Mouse (Mus musculus): ENCODE measurements around the gene Scamp5. TPM values are rescaled to one million over a fixed set of nuclear protein-coding genes. Genes with fewer than 3 reads are reported as not detected.
"Not testable (repeated sequence)": the region's sequence is repeated elsewhere in the genome, so short reads cannot be mapped to it uniquely, and the experiment has no call there.

Gene Scamp5
- polyA plus RNA-seq, 1 experiment: 76.4 TPM

GRCm38 (mm10) chr9:57428391-57428790 is 39.5 kb downstream of the Scamp5 start:
- Histone ChIP-seq H3K4me1 (ENCODE audit: control insufficient read depth, insufficient read depth, low read length) (peaks cover 11% of the 10 kb centered on the region; the same call in 1 of the 2 replicates), H3K36me3 (ENCODE audit: control insufficient read depth, insufficient read depth, low read length) (no peaks in the 10 kb centered on the region), H3K27ac (ENCODE audit: insufficient read depth, low read depth, low read length) (no peak overlapping the region), H3K27me3 (replicated peaks; ENCODE audit: control insufficient read depth, insufficient read depth, low read length) (no peaks in the 10 kb centered on the region), H3K4me3 (ENCODE audit: insufficient read depth, low read depth, low read length) (no peak overlapping the region)
- TF ChIP-seq CTCF (conservative IDR thresholded peaks at IDR 0.05; ENCODE audit: insufficient read depth, insufficient read length, low read depth, low read length) (no peak), POLR2A (IDR thresholded peaks at IDR 0.05; ENCODE audit: low read depth, low read length) (no peak)
- no peak for DNase-seq
- WGBS: 58% methylated on average over 4 of the region's 4 CpGs

- no peaks in the 10 kb centered on the region for H3K36me3 ChIP-seq (ENCODE audit: control insufficient read depth, insufficient read depth, low read length)
- no peaks in the 10 kb centered on the region for H3K27me3 ChIP-seq (replicated peaks; ENCODE audit: control insufficient read depth, insufficient read depth, low read length)
- no peak for DNase-seq
- no peak overlapping the region for H3K4me3 ChIP-seq (ENCODE audit: insufficient read depth, low read depth, low read length)
- H3K4me1 ChIP-seq (ENCODE audit: control insufficient read depth, insufficient read depth, low read length): peaks cover 7% of the 10 kb centered on the region; the same call in 1 of the 2 replicates
- TF ChIP-seq POLR2A (IDR thresholded peaks at IDR 0.05; ENCODE audit: low read depth, low read length) (no peak), CTCF (conservative IDR thresholded peaks at IDR 0.05; ENCODE audit: insufficient read depth, insufficient read length, low read depth, low read length) (no peak)
- no peak overlapping the region for H3K27ac ChIP-seq (ENCODE audit: insufficient read depth, low read depth, low read length)
- 79% methylated on average over 4 of the region's 4 CpGs for WGBS
Observed at GRCm38 (mm10) chr9:57427937-57428336, 39.9 kb downstream of the Scamp5 start.

GRCm38 (mm10) chr9:57427123-57427522 is 40.7 kb downstream of the Scamp5 start:
- H3K27ac ChIP-seq (ENCODE audit: insufficient read depth, low read depth, low read length); DNase-seq; H3K4me3 ChIP-seq (ENCODE audit: insufficient read depth, low read depth, low read length); H3K36me3 ChIP-seq (ENCODE audit: control insufficient read depth, insufficient read depth, low read length); H3K27me3 ChIP-seq (replicated peaks; ENCODE audit: control insufficient read depth, insufficient read depth, low read length); H3K4me1 ChIP-seq (ENCODE audit: control insufficient read depth, insufficient read depth, low read length): not testable (repeated sequence)
- 93% methylated on average over 4 of the region's 4 CpGs for WGBS

GRCm38 (mm10) chr9:57425116-57425515 is 42.7 kb downstream of the Scamp5 start:
- 63% methylated on average over 3 of the region's 3 CpGs for WGBS
- Histone ChIP-seq H3K36me3 (ENCODE audit: control insufficient read depth, insufficient read depth, low read length) (no peaks in the 10 kb centered on the region), H3K4me3 (ENCODE audit: insufficient read depth, low read depth, low read length) (no peak overlapping the region), H3K27ac (ENCODE audit: insufficient read depth, low read depth, low read length) (peak overlapping the region; percentile 7; the same call in 1 of the 2 replicates), H3K27me3 (replicated peaks; ENCODE audit: control insufficient read depth, insufficient read depth, low read length) (no peaks in the 10 kb centered on the region), H3K4me1 (ENCODE audit: control insufficient read depth, insufficient read depth, low read length) (peaks cover 3% of the 10 kb centered on the region; the same call in 1 of the 2 replicates)
- no peak for TF ChIP-seq CTCF (conservative IDR thresholded peaks at IDR 0.05; ENCODE audit: insufficient read depth, insufficient read length, low read depth, low read length)
- TF ChIP-seq POLR2A (IDR thresholded peaks at IDR 0.05; ENCODE audit: low read depth, low read length): no peak
- DNase-seq: peak; percentile 62

GRCm38 (mm10) chr9:57424066-57424465 is 43.8 kb downstream of the Scamp5 start:
- Histone ChIP-seq H3K4me1 (ENCODE audit: control insufficient read depth, insufficient read depth, low read length) (peaks cover 3% of the 10 kb centered on the region; the same call in 1 of the 2 replicates), H3K36me3 (ENCODE audit: control insufficient read depth, insufficient read depth, low read length) (no peaks in the 10 kb centered on the region), H3K4me3 (ENCODE audit: insufficient read depth, low read depth, low read length) (no peak overlapping the region), H3K27ac (ENCODE audit: insufficient read depth, low read depth, low read length) (no peak overlapping the region), H3K27me3 (replicated peaks; ENCODE audit: control insufficient read depth, insufficient read depth, low read length) (no peaks in the 10 kb centered on the region)
- no peak for DNase-seq
- 60% methylated on average over 6 of the region's 6 CpGs for WGBS
- TF ChIP-seq POLR2A (IDR thresholded peaks at IDR 0.05; ENCODE audit: low read depth, low read length) (no peak), CTCF (conservative IDR thresholded peaks at IDR 0.05; ENCODE audit: insufficient read depth, insufficient read length, low read depth, low read length) (no peak)

GRCm38 (mm10) chr9:57421688-57422111 is 46.2 kb downstream of the Scamp5 start:
- DNase-seq: peak; percentile 25
- no peak overlapping the region for H3K4me3 ChIP-seq (ENCODE audit: insufficient read depth, low read depth, low read length)
- peak overlapping the region; percentile 34; the same call in 1 of the 2 replicates for H3K27ac ChIP-seq (ENCODE audit: insufficient read depth, low read depth, low read length)
- WGBS: 39% methylated on average over 5 of the region's 5 CpGs
- TF ChIP-seq CTCF (conservative IDR thresholded peaks at IDR 0.05; ENCODE audit: insufficient read depth, insufficient read length, low read depth, low read length): no peak
- no peak for TF ChIP-seq POLR2A (IDR thresholded peaks at IDR 0.05; ENCODE audit: low read depth, low read length)
- no peaks in the 10 kb centered on the region for H3K27me3 ChIP-seq (replicated peaks; ENCODE audit: control insufficient read depth, insufficient read depth, low read length)
- no peaks in the 10 kb centered on the region for H3K36me3 ChIP-seq (ENCODE audit: control insufficient read depth, insufficient read depth, low read length)
- H3K4me1 ChIP-seq (ENCODE audit: control insufficient read depth, insufficient read depth, low read length): peaks cover 3% of the 10 kb centered on the region; the same call in 1 of the 2 replicates

- no peaks in the 10 kb centered on the region for H3K36me3 ChIP-seq (ENCODE audit: control insufficient read depth, insufficient read depth, low read length)
- H3K4me1 ChIP-seq (ENCODE audit: control insufficient read depth, insufficient read depth, low read length): peaks cover 3% of the 10 kb centered on the region; the same call in 1 of the 2 replicates
- H3K4me3 ChIP-seq (ENCODE audit: insufficient read depth, low read depth, low read length): no peak overlapping the region
- 49% methylated on average over 9 of the region's 9 CpGs for WGBS
- peak overlapping the region; percentile 67 for H3K27ac ChIP-seq (ENCODE audit: insufficient read depth, low read depth, low read length)
- peak; percentile 82 for DNase-seq
- TF ChIP-seq POLR2A (IDR thresholded peaks at IDR 0.05; ENCODE audit: low read depth, low read length): no peak
- TF ChIP-seq CTCF (conservative IDR thresholded peaks at IDR 0.05; ENCODE audit: insufficient read depth, insufficient read length, low read depth, low read length): no peak
- no peaks in the 10 kb centered on the region for H3K27me3 ChIP-seq (replicated peaks; ENCODE audit: control insufficient read depth, insufficient read depth, low read length)
Observed at GRCm38 (mm10) chr9:57421121-57421571, 46.7 kb downstream of the Scamp5 start.

All from kidney, adult 2 months (tissue).